Mouse (Mus musculus): ENCODE measurements around the gene Scgb1c1.

Gene Scgb1c1

DNA sequence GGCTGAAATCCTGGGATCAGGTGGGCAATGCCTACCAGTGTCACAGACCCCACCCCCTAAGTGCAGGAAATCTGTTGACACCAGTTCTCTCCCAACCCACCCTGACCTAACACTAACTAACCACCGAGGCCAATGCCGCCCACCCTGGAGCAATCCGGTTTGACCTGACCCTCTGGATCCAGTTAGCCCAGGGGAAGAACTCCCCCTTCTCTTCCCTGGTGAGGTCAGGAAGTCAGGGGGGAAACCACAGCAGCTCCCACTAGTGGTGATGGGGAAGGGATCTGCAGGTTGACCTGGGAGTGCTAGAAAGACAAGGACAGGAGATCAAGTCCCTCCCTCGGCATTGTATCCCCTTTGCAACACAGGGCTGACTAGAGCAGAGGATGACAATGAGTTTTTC is 336 bp downstream of the Scgb1c1 start:
- DNase-seq = no peak

DNA sequence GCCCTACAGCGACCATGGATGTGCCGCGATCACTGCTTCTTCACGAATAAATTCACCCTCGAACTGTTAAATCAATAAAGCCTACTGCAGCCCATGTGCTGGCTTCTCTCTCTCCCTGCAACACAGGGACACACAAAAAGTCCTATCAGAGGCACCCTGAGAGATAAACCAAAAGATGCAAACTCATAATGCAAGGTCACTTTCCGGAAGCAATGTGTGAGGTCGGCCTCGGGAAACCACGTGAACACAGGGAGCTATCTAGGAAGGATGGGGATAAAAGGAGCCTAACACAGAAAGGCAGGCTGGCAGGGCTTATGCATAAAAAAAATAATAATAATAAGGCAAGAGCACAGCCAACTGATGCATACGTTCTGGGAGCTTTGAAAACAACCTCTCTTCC is 1.3 kb downstream of the Scgb1c1 start:
- no peak for DNase-seq

DNA sequence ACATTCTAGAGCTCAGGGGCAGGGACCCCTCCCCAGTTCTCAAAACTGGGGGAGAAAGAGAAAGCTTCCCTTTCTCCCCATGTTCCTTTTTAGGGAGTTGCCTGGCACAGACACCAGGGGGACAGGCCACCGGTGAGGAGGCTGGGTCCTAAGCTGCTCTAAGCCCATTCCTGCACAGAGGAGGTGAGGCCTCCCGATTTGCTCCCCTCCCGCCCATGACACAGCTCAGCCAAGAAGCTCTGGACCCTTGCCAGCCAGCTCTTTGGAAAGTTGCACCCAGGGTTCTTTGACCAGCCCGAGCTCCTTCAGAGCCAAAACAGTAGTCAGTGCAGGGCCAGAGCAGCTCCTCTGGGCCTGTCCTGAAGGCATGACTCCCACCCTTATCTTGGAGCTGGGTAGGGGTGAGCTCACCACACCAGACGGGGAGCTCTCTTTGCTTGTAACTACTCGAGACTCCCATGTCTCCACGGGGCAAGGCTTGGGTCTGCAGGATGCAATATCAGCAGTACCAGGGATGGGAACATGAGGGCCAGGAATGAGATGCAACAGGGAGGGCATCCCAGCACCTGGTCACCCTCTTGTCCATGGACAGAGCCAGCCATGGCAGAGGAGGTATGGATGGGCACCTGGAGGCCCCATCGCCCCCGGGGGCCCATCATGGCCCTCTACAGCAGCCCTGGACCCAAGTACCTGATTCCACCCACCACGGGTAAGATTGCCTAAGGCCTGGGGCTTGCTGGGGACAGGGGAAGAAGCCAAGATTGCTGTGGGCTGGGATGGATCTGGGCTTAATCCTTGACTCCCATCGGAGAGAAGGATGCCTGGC is 2.6 kb downstream of the Scgb1c1 start, which contains the start of gene Odf3:
Gene Odf3 (plus strand): TSS at position 51 of the 826 bp plus-strand sequence.
- no peak for DNase-seq

DNA sequence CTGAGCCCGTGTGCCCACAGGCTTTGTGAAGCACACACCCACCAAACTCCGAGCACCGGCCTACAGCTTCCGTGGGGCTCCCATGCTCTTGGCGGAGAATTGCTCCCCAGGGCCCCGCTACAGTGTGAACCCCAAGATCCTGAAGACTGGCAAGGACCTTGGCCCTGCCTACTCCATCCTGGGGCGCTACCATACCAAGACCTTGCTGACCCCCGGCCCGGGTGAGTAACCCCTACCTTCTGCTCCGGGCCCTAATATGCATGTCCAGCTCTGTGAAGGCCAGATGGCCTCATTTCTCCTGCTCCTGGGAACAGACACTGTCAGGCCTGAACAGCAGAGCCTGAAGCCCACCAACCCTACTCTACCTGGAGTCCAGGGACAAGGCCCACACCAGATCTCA is 3.2 kb downstream of the Scgb1c1 start:
- DNase-seq = no peak

DNA sequence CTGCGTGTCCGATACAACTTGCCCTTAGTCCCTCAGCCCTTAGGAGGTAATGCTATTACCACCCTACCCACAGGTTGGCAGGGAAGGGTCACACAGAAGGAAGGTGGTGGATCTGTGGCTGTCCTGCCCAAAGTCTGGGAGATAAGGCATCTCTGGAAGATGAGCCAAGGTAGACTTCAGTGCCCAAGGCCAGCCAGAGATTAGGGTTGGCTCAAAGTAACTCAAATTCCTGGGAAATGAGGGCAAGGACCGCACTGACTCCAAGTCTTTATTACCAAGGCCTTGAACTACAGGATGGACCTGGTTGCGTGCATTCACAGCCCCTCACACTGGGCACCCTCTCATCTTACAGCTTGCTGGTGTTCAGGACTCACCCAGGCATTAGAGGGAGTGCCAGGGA is 6.6 kb downstream of the Scgb1c1 start:
- no peak for DNase-seq

DNA sequence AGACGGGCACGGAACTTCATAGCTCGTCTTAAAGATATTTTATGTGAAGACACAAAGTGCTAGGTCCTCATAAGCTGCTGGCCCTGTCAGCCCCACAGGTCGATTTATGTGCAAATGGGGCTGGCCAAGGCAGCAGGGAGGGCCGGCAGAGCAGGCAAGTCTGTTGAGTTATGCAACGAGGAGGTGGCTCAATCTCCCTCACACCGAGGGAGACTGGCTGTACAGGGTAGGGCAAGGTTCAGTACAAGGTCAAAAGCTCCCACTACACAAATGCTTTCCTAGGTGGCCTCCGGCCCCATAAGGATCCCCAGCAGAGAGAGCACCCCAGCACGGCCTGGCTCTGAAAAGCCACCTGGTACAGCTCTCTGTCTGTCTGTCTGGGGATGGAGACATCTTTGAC is 8.0 kb downstream of the Scgb1c1 start:
- no peak for DNase-seq

DNA sequence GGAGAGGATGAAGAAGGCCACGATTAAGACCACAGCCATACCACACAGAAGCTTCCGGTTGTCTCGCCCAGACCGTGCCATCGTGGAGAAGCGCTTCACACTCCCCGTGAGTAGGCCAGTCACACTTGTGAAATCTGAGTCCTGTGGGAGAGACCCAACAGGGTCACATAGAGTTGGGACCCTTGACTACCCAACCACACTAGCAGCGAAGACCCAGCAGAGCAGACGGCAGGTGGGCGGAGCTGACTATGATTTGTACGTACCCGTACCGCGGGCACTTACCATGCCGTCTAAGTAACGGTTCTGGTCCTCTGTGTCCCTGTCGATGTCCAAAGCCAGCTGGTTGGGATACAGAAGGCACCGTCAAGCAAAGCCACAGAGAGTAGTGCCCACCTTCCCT is 9.1 kb downstream of the Scgb1c1 start:
- DNase-seq = no peak

DNA sequence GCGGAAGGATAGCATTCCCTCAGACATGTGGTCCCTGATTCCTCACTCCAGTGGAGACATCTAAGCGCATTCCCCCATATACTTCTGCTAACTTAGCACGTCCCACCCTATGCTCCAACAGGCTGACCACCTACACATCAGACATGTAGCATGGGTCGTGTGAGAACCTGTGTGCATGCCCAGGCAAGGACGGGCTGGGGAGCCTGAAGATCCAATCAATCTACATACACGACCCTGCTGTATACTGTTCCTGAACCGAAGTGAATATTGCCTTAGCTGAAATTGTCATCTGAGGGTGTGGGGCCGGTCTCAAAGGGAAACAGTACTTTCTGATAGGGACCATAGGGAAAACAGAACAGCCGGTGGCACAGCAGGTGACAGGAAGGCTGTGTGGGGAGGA is 9.8 kb downstream of the Scgb1c1 start:
- no peak for DNase-seq

DNA sequence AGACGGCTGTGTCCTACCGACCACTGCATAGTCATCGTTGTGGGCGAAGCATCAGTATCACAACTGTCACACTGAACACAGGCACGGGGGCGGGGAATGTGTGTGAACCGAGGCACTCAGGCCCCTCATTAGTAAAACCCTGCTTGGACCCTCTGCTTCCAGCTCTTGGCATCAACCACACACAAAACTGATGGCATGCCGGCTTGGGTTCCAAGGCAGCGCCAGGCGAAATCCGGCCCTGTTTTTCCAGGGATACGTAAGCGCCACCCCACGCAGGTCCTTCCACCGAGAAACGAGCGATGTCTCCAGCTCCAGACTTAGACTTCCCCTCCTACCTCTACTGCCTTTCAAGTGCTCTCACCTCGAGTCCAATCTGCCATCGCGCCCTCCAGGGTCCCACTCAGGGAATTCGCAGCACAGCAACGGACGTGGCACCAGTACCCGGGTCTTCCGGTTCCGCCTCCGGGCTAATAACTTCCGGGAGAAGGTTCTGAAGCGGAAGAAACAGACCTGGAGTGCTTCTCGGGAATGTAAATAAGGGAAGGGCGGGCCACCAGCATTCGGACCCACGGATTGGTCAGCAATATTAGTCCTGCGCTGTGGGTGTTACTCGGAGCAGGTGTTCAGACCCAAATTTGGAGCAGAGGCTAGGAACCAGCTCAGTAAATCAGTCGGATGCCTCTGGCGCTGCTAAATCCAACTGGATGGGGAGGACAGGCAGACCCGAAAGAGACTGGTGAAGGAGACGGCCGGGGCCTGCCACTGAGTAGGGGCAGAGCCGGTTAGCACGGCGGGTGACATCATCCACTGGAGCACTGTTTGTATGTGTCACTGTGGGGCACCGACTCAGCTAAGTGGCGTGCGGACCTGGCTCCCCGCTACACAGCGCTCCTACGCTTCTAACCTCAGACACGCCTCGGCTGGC is 10.8 kb downstream of the Scgb1c1 start, which contains the start of gene Gm45785:
Gene Gm45785 (minus strand): TSS at position 472 of the 925 bp plus-strand sequence.
- peak; percentile 45 to 58 for DNase-seq

DNA sequence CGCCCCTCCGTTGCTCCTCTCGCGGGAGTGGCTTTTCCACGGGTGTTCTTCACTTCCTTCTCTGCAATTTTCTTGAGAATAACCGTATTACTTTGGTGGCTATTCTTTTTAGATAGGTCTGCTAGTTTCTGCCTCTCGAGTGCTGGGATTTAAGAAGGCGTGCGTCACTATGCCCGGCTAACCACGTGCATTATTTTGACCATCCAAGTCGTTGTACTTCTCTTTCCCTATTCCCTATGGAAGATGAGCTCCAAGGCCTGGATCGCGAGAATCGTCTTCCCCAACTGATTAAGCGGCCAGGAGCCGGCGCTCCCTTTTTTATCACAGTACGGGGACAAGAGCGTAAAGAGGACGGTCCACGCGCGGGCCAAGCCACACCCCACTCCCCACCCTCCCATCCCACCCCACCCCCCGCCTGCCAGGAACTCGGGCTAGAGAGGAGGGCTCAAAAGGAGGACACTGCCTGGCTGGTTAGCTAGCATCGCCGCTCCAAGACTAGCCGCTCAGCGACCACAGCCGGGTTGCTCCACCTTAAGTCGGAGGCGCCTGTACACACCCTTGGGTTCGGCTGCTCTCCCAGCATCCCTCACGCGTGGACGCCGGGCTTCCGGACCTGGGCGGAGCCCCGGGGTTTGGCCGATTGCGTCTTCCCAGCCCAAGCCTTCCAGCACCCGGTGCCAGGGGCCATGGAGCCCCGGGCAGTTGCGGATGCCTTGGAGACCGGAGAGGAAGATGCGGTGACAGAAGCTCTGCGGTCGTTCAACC is 11.6 kb downstream of the Scgb1c1 start, which contains the start of gene Ric8a:
Gene Ric8a (plus strand): TSS at position 173 of the 765 bp plus-strand sequence.
- DNase-seq = peak; percentile 84 to 86

DNA sequence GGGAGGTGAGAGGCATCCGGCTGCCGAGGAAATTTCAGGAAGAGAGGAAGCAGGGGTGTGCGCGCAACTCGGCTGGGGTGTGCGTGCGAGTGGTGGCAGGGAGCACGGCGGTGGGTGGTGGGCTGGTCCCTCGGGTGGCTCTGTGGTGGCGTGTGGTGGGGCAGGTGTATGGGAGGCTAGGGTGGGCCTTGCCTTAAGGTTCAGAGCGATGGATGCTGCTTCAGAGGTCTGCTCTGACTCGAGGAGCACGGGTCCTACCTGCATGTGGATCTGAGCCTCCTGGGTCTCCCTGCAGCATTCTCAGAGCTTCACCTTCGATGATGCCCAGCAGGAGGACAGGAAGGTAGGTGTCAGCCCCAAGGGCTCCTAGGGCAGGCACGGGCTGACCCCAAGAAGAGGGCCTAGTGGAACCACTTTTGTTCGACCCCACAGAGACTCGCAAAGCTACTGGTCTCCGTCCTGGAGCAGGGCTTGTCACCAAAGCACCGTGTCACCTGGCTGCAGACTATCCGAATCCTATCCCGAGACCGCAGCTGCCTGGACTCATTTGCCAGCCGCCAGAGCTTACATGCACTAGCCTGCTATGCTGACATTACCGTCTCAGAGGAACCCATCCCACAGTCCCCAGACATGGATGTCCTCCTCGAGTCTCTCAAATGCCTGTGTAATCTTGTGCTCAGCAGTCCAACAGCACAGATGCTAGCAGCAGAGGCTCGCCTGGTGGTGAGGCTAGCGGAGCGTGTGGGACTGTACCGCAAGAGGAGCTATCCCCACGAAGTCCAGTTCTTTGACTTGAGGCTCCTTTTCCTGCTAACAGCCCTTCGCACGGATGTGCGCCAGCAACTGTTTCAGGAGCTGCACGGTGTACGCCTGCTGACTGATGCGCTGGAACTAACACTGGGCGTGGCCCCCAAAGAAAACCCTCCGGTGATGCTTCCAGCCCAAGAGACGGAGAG is 12.5 kb downstream of the Scgb1c1 start, which contains the start of gene Bet1l:
Gene Bet1l (minus strand): TSS at position 28 of the 956 bp plus-strand sequence.
- no peak for DNase-seq

DNA sequence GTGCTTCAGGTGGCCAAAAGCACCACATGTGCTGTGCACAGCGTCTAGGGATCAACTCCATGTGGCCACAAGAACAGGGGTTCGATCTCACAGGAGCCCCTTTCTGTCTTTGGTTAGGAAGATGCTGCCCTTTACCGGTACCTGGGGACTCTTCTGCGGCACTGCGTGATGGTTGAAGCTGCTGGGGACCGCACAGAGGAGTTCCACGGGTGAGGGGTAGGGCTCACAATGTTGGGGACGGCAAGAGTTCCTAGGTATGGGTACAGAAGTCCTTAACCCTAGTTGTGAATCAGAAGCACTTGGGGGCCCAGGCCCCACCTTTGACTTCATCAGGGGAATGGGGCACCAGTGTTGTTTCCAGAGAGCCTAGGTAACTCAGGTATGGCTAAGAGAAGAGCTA is 13.4 kb downstream of the Scgb1c1 start:
- no peak for DNase-seq

DNA sequence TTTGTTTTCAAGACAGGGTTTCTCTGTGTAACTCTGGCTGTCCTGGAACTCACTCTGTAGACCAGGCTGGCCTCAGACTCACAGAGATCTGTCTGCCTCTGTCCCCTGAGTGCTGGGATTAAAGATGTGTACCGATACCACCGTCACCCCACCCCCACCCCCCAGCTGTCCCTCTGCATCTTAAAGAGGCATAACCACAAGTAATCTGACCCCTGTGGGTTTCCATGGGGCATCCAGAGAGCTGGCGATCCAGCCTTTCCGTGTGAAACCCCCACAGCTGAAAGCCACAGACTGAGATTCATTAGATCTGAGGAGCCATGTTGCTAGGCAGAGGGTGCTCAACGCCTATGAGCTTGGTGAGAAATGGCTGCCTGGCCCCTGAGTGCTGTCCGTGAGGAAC is 14.7 kb downstream of the Scgb1c1 start:
- DNase-seq = no peak

DNA sequence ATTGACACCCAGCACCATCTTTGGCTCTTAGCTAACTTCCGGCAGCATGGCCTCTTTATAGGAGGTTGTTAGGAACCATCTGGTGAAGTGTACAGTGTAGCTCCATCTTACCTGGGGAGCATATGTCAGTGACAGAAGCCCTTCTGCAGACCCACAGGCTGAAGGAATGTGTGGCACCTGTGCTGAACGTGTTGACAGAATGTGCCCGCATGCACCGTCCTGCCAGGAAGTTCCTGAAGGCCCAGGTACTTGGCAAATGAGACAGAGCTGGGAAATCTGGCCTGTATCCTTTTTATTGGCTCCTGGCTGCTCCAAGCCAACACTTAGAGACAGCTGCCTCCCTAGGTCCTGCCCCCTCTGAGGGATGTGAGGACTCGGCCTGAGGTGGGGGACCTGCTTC is 15.4 kb downstream of the Scgb1c1 start:
- DNase-seq = no peak

DNA sequence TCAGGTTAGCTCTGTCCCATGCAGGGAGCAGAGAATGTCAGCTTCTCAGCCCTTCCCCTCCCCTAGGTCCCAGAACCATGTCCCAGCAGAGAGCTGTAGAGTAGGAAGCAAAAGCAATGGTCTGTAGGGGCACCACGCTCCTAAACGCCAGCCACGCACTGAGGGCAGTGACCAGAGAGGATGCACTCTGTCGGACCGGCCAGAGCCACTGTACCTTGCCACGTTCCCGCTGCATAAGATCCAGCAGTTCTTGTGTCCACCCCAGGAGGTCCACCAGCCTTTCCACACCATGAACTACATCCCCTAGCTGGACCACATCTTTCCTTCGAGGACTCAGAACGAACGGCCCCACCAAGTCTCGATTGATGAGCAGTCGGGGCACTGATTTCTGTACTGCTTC is 19.4 kb downstream of the Scgb1c1 start:
- no peak for DNase-seq

DNA sequence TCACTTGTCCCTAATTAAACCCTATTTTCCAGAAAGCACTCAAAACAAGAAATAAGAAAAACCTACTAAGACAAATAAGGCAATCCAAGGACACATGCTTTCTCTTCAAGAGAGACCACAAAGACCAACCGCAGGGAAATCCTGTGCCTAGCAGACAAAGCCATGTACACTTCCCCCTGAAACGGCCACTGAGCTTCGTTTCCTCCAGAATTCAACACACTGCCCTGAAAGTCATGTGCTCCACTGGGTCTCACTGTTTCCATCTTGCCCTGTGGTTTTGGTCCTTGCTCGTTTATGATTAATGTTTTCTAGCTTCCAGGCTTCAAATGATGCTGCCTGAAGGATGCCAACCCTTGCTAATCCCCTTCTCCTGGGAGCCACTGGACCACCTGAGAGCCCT is 28.9 kb downstream of the Scgb1c1 start:
- no peak for DNase-seq

DNA sequence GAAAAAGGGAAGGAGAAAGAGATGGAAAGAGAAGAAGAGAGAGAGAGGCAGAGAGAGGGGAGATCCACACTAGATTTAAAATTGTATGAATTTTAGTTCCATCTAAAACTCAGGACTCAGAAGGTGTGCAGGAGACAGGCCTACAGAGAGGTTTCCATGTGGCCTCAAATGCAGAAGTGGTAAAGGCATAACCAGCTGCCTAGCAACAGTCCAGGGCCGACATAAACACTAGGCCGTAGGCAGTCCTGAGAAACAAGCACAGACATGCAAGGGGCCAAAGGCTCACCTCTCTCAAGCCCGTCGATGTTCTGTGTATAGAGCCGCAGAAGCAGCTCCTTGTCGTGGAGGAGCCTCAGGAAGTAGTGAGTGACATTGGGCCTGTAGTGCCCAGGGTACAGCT is 32.0 kb downstream of the Scgb1c1 start:
- DNase-seq = no peak

DNA sequence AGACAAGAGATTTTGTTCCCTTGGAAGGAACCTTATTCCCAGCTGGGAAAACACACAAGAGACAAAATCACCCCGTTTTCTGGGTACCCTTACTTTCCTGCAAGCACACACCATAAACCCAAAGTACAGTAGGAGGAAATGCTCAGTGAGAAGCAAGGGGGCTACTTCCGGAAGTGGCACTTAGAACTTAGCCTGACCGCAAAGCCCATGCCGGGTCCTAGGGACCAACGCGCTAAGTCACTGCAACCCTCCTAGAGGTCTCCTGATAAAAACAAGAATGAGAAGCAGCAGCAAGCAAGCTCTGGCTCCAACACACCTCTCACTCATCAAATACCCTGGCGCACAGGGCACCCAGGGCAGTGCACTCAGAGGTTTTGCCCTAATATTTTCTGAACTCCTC is 34.0 kb downstream of the Scgb1c1 start:
- no peak for DNase-seq

DNA sequence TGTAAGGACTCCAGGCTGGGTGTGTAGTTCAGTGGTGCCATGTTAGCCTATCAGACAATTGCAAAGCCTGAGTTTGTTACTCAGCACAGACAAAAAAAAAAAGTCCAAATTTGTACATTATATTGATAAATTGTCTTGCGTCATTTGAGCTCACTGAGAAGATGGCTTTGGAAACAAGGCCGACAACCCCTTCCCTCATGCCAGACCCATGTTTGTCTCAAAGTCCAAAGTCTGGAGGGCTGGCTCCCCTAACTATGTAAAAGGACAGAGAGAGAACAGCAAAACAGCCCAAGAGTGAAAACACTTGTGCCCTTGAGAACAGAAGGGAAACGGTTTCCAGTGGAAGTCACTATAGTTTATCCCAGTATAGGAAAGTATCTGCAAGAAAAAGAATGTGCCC is 35.1 kb downstream of the Scgb1c1 start:
- no peak for DNase-seq

DNA sequence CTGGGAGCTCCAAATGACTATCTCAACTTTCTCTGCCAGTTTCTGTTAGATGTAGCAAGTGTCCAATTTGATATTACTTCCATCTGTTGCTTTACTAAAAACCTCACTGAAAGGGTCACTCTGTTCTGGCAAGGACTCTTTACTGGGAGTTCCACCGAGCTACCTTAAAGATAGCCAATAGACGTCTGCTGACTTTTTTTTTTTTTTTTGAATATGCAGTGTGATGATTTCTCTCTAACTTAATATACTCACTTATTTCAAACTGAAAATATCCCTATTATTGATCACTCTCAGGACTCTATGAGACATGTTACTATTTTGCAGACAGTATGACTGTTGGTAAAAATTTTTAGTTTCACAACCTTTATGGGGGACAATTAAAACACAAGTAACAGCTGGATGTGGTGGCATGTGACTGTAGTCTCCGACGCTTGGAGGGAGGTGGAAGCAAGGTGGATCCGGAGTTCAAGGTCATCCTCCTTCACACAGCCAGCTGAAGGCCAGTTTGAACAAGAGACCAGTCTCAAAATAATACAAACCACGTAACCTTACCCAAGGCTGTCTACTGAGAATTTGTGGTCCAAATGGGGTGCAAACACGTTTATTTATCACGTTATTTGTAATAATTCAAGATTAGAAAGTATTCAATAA is 35.6 kb downstream of the Scgb1c1 start:
- no peak for DNase-seq

Data from thymus, postnatal 36 days (tissue).